Mouse (Mus musculus) lung, postnatal 0 days (tissue): Measurements from ENCODE around the gene Pdpn. TPM values are rescaled to one million over a fixed set of nuclear protein-coding genes. Genes with fewer than 3 reads are reported as not detected.
A peak's percentile ranks its signal among the peaks of the same experiment; 100 is the strongest.

Experiments
- ATAC-seq: fragments of 200-750 bp; cut with Nextera tagmentation; 2 replicates; pipeline ENCODE4 v1.8.0; 2017; ENCODE audit warnings: moderate library complexity
- DNase-seq: peaks from one replicate; pipeline ENCODE4 v3.0.0-alpha.2; 2016; ENCODE audit warnings: low spot score
- H3K27ac ChIP-seq: fragments of 300-500 bp; sonication (generic); 2 replicates; pipeline ENCODE4 v1.5.1; 2014; ENCODE audit warnings: antibody characterized with exemption, mild to moderate bottlenecking, low read length, mixed read lengths
- H3K27me3 ChIP-seq: fragments of 300-500 bp; sonication (generic); replicated peaks from 2 replicates; pipeline ENCODE4 v1.6.1; 2014; ENCODE audit warnings: low read length, mixed read lengths; ENCODE audit not compliant: insufficient read depth
- H3K36me3 ChIP-seq: fragments of 300-500 bp; sonication (generic); 2 replicates; pipeline ENCODE4 v1.6.1; 2014; ENCODE audit warnings: low read length, mixed read lengths; ENCODE audit not compliant: insufficient read depth
- H3K4me1 ChIP-seq: fragments of 300-500 bp; sonication (generic); 2 replicates; pipeline ENCODE4 v1.6.1; 2014; ENCODE audit warnings: antibody characterized with exemption, low read depth, low read length, mixed read lengths; ENCODE audit not compliant: insufficient read depth
- H3K4me2 ChIP-seq: fragments of 300-500 bp; sonication (generic); replicated peaks from 2 replicates; pipeline ENCODE4 v1.6.1; 2014; ENCODE audit warnings: low read depth, mild to moderate bottlenecking, low read length, moderate library complexity, mixed read lengths
- H3K4me3 ChIP-seq: fragments of 300-500 bp; sonication (generic); 2 replicates; pipeline ENCODE4 v1.5.1; 2014; ENCODE audit warnings: low read depth, low read length
- H3K9ac ChIP-seq: fragments of 300-500 bp; sonication (generic); replicated peaks from 2 replicates; pipeline ENCODE4 v1.6.1; 2014; ENCODE audit warnings: low read depth, mild to moderate bottlenecking
- H3K9me3 ChIP-seq: fragments of 300-500 bp; sonication (generic); 2 replicates; pipeline ENCODE4 v1.6.1; 2016; ENCODE audit warnings: low read length, mixed read lengths
- CTCF ChIP-seq: IDR thresholded peaks from 2 replicates; pipeline ENCODE4 v1.5.1; 2016; ENCODE audit warnings: antibody characterized with exemption, mild to moderate bottlenecking
- EP300 ChIP-seq: IDR thresholded peaks from 2 replicates; pipeline ENCODE4 v1.6.1; 2016; ENCODE audit warnings: antibody characterized with exemption, mild to moderate bottlenecking, control low read depth
- WGBS: fragments of 180-500 bp; shearing (Covaris S2); extraction: QIAGEN DNeasy Blood & Tissue Kit; methylation state at CpG from one replicate; pipeline ENCODE4 v1.1.7; 2014; 5-methylcytosine and 5-hydroxymethylcytosine counted together
- polyA plus RNA-seq: library from polyadenylated mRNA; unstranded; fragments of >200 nt; fragmentation: Nextera tagmentation; extraction: Ambion mirVana; gene quantifications from 2 replicates; pipeline ENCODE4 v1.2.1, GENCODE M21; 2015

Pdpn gene
- polyA plus RNA-seq, 1 experiment from 2014 or later, result 118 TPM

DNA sequence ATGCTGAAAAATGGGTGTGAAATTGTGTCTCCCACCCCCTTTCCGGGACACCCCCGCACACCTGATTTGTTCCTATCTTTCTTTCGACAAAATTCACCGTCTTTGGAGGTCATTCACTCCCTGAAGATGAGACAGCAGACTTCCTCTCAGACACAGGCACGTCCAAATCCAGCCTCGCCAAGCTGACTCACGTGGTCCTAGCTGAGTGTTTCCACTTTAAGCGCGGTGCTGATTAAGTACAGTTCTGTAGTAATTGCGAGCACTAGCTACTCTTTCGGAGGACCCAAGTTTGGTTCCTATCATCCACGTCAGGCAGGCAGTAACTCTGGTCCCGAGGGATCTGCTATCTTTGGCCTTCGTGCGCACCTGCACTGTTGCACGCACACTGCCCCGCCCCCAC lies 35.6 kb upstream of the Pdpn start:
- no peak for ATAC-seq
- WGBS, result 82% methylated on average over 17 of the region's 17 CpGs
- no peak overlapping the region for H3K4me2 ChIP-seq
- no peaks in the 10 kb centered on the region for H3K9me3 ChIP-seq
- no peak for TF ChIP-seq EP300
- TF ChIP-seq CTCF, result no peak
- H3K36me3 ChIP-seq, result no peaks in the 10 kb centered on the region
- no peak overlapping the region for H3K4me3 ChIP-seq
- H3K27ac ChIP-seq, result no peak overlapping the region
- no peak for DNase-seq
- H3K4me1 ChIP-seq, result no peaks in the 10 kb centered on the region
- H3K27me3 ChIP-seq, result no peaks in the 10 kb centered on the region
- no peak overlapping the region for H3K9ac ChIP-seq

DNA sequence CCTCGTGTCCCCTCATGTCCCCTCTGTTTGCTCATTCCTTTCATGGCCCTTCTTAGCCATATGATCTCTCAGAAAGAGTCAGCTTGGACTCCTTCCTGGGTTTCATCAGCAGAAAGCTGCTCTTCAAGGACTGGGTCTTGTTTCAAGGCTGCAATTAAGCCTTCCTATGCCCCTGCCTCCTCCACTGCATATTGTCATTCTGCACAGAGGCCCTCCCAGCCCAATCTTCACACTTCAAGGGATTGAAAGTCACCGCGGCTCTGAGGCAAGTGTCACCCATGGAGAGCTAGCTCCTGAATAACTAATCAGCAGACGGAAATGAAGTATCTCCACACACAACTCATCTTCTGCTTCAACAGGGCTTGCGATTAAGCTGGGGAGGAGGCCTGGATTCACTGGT lies 34.8 kb upstream of the Pdpn start:
- Histone ChIP-seq H3K4me3 (no peak overlapping the region), H3K4me1 (no peaks in the 10 kb centered on the region), H3K9ac (no peak overlapping the region), H3K9me3 (no peaks in the 10 kb centered on the region), H3K27me3 (no peaks in the 10 kb centered on the region), H3K27ac (no peak overlapping the region), H3K36me3 (no peaks in the 10 kb centered on the region), H3K4me2 (no peak overlapping the region)
- DNase-seq (no peak), ATAC-seq (no peak)
- WGBS, result 36% methylated on average over 5 of the region's 5 CpGs
- TF ChIP-seq EP300, result no peak
- no peak for TF ChIP-seq CTCF

DNA sequence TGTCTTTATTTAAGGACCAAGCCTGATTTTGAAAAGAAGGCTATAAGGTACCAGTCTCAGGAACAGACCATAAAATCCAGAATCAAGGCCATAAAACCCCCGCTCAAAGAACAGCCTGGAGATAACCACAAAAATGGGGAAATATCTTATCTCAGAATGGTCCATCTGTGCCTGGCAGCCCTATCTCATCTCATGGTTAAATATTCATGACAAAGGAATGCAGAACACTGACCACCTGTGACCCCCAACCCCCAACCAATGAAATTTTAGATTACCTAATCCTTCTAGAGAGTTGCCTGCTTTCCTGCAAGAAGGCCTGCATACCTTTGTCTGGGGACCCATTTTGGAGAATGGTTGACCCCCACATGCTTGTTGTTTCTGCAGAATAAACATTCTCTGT lies 32.4 kb upstream of the Pdpn start:
- ATAC-seq (no peak), DNase-seq (no peak)
- Histone ChIP-seq H3K9me3 (no peaks in the 10 kb centered on the region), H3K4me1 (no peaks in the 10 kb centered on the region), H3K36me3 (no peaks in the 10 kb centered on the region), H3K27ac (no peak overlapping the region), H3K9ac (no peak overlapping the region), H3K27me3 (no peaks in the 10 kb centered on the region), H3K4me3 (no peak overlapping the region), H3K4me2 (no peak overlapping the region)
- WGBS, result 69% methylated on average over 1 of the region's 1 CpGs
- TF ChIP-seq CTCF (no peak), EP300 (no peak)

DNA sequence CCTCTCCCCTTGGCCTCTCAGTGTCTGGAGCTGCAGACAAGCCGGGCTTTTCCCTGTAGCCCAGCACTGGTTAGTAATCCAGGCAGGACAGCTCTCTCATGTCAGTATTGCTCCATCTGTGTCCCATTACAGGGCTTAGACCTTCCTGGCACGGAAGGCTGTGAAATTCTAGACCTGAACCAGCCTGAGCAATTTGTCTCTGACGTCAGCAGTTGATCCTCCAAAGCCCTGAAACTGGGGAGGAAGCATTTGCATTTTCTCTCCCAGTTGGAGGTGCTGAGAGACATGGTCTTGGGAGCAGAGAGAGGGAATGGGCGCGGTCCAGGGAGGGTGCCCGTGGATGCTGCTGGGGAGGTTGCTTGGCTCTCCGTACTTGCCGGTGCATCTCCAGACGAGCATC lies 31.2 kb upstream of the Pdpn start:
- Histone ChIP-seq H3K27me3 (no peaks in the 10 kb centered on the region), H3K27ac (no peak overlapping the region), H3K4me3 (no peak overlapping the region), H3K9me3 (no peaks in the 10 kb centered on the region), H3K4me1 (no peaks in the 10 kb centered on the region), H3K9ac (no peak overlapping the region), H3K4me2 (no peak overlapping the region), H3K36me3 (no peaks in the 10 kb centered on the region)
- TF ChIP-seq EP300, result no peak
- no peak for TF ChIP-seq CTCF
- peak; percentile 32 for DNase-seq
- no peak for ATAC-seq
- WGBS, result 21% methylated on average over 9 of the region's 9 CpGs

DNA sequence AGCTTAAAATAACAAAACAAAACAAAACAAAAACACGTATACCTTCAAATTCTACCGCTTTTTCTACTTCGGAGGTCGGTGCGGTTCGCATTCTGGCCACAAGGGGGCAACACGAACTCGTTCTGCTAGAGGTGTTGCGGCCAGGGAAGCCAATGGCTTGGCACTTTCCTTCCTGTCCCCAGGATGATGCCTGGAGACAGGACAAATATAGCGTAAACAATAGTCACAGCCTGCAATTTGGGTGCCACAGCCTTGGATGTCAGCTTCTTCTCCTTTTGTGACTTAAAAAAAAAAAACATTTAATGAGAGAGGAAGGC lies 26.2 kb upstream of the Pdpn start:
- no peak overlapping the region for H3K9ac ChIP-seq
- no peaks in the 10 kb centered on the region for H3K27me3 ChIP-seq
- TF ChIP-seq EP300, result no peak
- peak; percentile 85 for TF ChIP-seq CTCF
- no peaks in the 10 kb centered on the region for H3K9me3 ChIP-seq
- under 1% methylated on average over 10 of the region's 10 CpGs for WGBS
- no peaks in the 10 kb centered on the region for H3K36me3 ChIP-seq
- H3K4me2 ChIP-seq, result peak overlapping the region; percentile 49
- peak; percentile 52 for DNase-seq
- ATAC-seq, result peak; percentile 44; the same call in 1 of the 2 replicates
- peak overlapping the region; percentile 12; the same call in 1 of the 2 replicates for H3K4me3 ChIP-seq
- no peaks in the 10 kb centered on the region for H3K4me1 ChIP-seq
- no peak overlapping the region for H3K27ac ChIP-seq

DNA sequence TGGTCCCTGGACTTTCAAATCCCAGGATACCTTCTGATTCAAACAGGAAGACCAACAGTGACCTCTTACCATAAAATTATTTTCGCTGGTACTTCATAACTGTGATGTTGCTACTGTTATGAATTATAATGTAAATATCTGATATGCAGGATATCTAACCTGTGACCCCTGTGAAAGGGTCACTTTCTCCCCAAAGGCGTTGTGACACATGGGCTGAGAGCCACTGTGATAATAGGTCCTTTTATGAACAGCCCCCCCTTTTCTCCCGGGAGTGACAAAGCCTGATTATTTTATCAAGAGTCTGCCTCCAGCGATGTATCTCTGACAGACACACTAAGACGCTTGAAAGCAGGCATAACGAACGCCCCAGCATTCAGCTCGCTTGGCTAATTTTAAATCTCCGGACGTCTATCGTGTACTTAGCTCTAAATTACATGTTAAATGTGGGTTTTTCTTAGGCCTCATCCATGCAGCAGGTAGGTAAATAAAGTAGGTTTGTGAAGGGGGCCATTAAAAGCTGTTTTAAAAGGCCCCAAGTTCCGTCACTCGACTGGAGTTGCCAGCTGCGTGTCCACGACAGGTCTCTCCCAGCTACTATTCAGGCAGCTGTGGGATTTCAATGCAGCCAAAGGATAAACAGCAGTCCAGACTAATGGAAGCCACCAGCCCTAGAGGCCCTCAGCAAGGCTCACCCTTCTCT lies 25.7 kb upstream of the Pdpn start:
- H3K4me1 ChIP-seq, result no peaks in the 10 kb centered on the region
- H3K27ac ChIP-seq, result no peak overlapping the region
- DNase-seq, result no peak
- WGBS, result 18% methylated on average over 15 of the region's 15 CpGs
- peak overlapping the region; percentile 49 for H3K4me2 ChIP-seq
- peak overlapping the region; percentile 12; the same call in 1 of the 2 replicates for H3K4me3 ChIP-seq
- no peaks in the 10 kb centered on the region for H3K36me3 ChIP-seq
- H3K27me3 ChIP-seq, result no peaks in the 10 kb centered on the region
- no peak for TF ChIP-seq EP300
- TF ChIP-seq CTCF, result no peak
- ATAC-seq, result no peak
- no peaks in the 10 kb centered on the region for H3K9me3 ChIP-seq
- H3K9ac ChIP-seq, result no peak overlapping the region
